In the genomic region with DNA sequence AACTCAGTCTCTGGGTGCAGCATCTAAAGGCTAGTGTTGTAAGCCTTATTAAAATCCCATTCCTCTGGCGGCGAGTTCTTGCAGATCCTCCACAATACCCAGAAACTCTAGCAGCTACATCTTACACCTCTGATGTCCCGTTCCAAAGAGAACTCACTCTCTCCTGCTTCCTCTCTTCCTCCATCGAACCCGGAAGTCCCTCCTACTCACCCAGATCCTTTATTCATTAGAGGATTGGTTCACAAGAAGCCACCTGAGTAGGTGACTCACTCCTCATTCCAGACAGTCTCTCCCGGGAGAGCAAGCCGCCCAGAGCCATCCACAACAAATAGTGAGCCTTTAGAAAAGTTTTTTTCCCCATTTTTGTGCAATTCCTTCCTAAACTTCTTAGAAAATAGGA, we compare ENCODE assay signal across 29 mouse cellular contexts. TPM values are rescaled to one million over a fixed set of nuclear protein-coding genes. Genes with fewer than 3 reads are reported as not detected.
"Had no signal": no experiment of that assay in that cellular context is flagged by ENCODE, and none has a peak within 500 bp of the region (broad histone marks: within the 10 kb centered on the region; RNA-seq: fewer than 3 reads in every experiment).

No protein-coding gene starts in this region.

- ATAC-seq: midbrain, embryonic 15.5 days had no signal

- H3K27me3 ChIP-seq: liver, embryonic 13.5 days; midbrain, embryonic 12.5 days; midbrain, embryonic 15.5 days; neural tube, embryonic 13.5 days had no signal

- H3K4me1 ChIP-seq: liver, embryonic 13.5 days; midbrain, embryonic 12.5 days; midbrain, embryonic 15.5 days; neural tube, embryonic 13.5 days had no signal

- H3K4me3 ChIP-seq: layer of hippocampus, adult 2 months; left cerebral cortex, adult 2 months; liver, embryonic 13.5 days; midbrain, embryonic 12.5 days; midbrain, embryonic 15.5 days; neural tube, embryonic 13.5 days had no signal

- H3K27ac ChIP-seq: kidney, postnatal 0 days; layer of hippocampus, adult 2 months; left cerebral cortex, adult 2 months; liver, embryonic 13.5 days; macrophage; midbrain, embryonic 12.5 days; midbrain, embryonic 15.5 days; neural tube, embryonic 13.5 days had no signal

- H3K4me2 ChIP-seq: liver, embryonic 13.5 days; midbrain, embryonic 12.5 days; midbrain, embryonic 15.5 days; neural tube, embryonic 13.5 days had no signal

- DNase-seq: kidney, adult 18-20 months; kidney, adult 9 months; kidney, postnatal 25 days; layer of hippocampus, postnatal 36 days; liver, embryonic 13.5 days; lung, adult 2 months; thymus, postnatal 25 days had no signal

- H3K36me3 ChIP-seq: liver, embryonic 13.5 days; midbrain, embryonic 12.5 days; midbrain, embryonic 15.5 days; neural tube, embryonic 13.5 days had no signal

- H3K9me3 ChIP-seq: liver, embryonic 13.5 days; midbrain, embryonic 12.5 days; midbrain, embryonic 15.5 days; neural tube, embryonic 13.5 days had no signal

- H3K9ac ChIP-seq: liver, embryonic 13.5 days; midbrain, embryonic 12.5 days; midbrain, embryonic 15.5 days; neural tube, embryonic 13.5 days had no signal

RNA-seq across cellular contexts. Expression of a gene that starts 32.1 kb away (rescaled TPM):
- total RNA-seq: layer of hippocampus, adult 2 months; layer of hippocampus, postnatal 10 days; layer of hippocampus, postnatal 36 days; left cerebral cortex, adult 2 months; left cerebral cortex, postnatal 10 days; left cerebral cortex, postnatal 36 days; liver, adult 2 months; megakaryocyte, adult 5-6 weeks; neutrophil, adult 5-6 weeks had no signal
- polyA plus RNA-seq: kidney, postnatal 0 days; large intestine, adult 2 months; limb, embryonic 11.5 days; limb, embryonic 14.5 days; liver, adult 2 months; liver, embryonic 13.5 days; liver, embryonic 16.5 days; lung, adult 2 months; lung, embryonic 16.5 days; macrophage; midbrain, embryonic 12.5 days; midbrain, embryonic 15.5 days; neural tube, embryonic 13.5 days; small intestine, adult 2 months; spleen, adult 2 months; stomach, embryonic 16.5 days; thymus, postnatal 0 days had no signal
